Mouse (Mus musculus) spleen, adult 2 months (tissue): Measurements from ENCODE around the gene Patl2.

Experiments used
- CTCF ChIP-seq: fragments of 200-500 bp; IDR thresholded peaks from 2 replicates; pipeline ENCODE4 v1.5.1; 2011; ENCODE audit warnings: mild to moderate bottlenecking, inconsistent platforms; ENCODE audit not compliant: insufficient read depth, insufficient read length, insufficient replicate concordance; ENCODE audit errors: extremely low read depth
- POLR2A ChIP-seq: fragments of 200-500 bp; IDR thresholded peaks from 2 replicates; pipeline ENCODE4 v1.6.1; 2011; ENCODE audit warnings: low read depth, low read length, inconsistent platforms

- no peak for TF ChIP-seq CTCF
- no peak for TF ChIP-seq POLR2A
Measured at GRCm38 (mm10) chr2:122206440-122207107, 20.6 kb upstream of the Patl2 start.
